Mouse (Mus musculus): Measurements from ENCODE around the gene Cggbp1. TPM values are rescaled to one million over a fixed set of nuclear protein-coding genes. Genes with fewer than 3 reads are reported as not detected.

The Cggbp1 gene
- total RNA-seq, 4 experiments from 2014 or later, result 29.4 to 42.2 (median 38.7) TPM

DNA sequence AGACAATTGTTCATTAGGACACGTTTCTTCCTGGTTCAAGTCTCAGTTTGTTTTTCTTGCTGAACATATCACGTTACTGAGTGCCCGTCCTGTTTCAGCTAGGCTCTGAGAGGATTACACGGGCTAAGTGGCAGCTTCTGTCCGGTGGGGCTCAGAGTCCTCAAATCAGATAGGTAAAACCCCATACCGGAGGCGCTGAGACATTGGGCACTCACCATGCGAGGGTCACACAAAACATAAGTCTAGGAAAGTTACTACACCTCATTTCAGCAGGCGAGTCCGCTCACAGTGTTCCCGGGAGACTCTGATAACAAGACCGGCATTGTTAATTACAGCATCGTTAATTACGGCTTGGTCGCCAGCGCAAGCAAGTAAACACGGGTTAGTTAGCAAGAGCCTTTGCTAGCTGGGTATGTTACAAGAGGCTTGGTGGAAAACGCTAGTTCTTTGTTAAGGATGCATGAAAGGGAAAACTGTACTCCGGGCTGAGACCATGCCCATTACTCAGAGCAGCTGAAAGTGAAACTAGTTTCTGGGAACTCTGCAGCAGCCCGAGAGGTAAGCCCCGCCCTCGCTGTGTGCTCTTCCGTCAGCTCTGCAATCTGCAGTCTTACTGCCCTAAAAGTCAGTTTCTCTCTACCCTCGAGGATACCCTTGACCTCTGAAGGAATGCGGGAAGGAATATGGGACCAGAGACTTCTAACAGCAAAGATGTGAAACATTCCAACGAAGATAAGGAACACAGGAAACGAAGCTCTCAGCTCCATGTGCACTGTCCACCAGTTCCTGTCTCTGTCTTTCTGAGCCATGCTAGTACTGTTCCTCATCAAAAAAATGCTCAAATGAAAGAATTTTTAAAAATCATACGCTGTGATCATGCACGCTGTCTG lies 21.9 kb downstream of the Cggbp1 start:
- peak; percentile 82 for DNase-seq (ENCODE audit: low spot score)

DNA sequence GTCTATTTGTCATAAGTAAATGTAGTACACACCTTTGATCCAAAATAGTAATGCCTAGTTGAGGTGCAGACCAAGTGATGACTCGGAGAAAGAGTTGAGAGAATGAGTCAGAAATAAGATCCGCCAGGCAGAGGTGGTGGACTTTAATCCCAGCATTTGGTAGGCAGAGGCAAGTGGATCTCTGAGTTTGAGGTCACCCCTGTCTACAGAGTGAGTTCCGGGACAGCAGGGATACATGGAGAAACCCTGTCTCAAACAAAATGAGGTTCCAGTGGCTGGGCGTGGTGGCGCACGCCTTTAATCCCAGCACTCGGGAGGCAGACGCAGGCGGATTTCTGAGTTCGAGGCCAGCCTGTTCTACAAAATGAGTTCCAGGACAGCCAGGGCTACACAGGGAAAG lies 23.6 kb downstream of the Cggbp1 start:
- DNase-seq (ENCODE audit: low spot score), result no peak

DNA sequence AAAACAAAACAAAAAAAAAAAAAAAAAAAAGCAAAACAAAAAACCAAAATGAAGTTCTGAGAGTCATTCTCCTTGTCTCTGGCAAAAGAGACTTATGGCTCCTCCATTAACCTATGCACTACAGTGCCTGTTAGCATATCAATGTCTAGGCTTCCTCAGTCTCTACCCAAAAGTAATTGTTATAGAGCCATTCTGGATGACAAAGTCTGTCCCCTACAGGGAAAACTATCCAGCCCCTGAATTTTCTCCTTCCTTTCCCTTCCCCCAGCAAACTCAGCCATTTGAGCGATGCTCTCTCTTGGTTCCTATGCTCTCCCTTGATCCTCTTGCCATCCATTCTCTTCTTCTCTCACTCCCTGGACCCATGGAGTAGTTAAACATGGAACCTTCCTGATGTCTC lies 24.0 kb downstream of the Cggbp1 start:
- no peak for DNase-seq (ENCODE audit: low spot score)

DNA sequence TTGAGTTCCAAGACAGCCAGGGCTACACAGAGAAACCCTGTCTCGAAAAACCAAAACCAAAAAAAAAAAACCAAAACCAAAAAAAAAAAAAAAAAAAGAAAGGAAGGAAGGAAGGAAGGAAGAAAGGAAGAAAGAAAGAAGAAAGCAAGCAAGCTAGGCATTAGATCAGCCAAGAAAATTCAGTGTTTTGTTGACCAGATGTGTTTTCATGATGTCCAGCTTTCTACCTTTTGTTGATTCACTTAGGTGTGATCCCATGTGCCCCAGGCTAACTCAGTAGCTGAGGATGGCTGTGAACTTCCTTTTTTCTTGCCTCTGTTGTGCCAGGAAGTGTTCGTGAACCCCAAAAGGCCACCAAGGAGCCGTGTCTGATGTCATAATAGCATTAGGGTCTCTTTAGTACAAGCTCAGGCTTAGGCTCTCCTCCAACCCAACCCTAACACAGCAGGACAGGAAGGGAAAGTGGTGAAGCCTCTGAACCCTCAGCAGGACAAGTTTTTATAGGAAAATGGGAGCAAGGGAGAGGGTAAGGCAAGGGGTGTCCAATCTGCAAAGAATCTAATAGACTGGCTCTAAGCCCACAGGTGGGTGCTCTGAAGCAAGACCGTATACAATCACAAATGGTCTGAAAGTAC lies 25.0 kb downstream of the Cggbp1 start:
- no peak for DNase-seq (ENCODE audit: low spot score)

GRCm38 (mm10) chr16:64877314-64877713 lies 25.5 kb downstream of the Cggbp1 start:
- no peak for DNase-seq (ENCODE audit: low spot score)

GRCm38 (mm10) chr16:64878611-64879132 lies 26.9 kb downstream of the Cggbp1 start:
- no peak for DNase-seq (ENCODE audit: low spot score)

GRCm38 (mm10) chr16:64879735-64880134 lies 27.9 kb downstream of the Cggbp1 start:
- no peak for DNase-seq (ENCODE audit: low spot score)

DNA sequence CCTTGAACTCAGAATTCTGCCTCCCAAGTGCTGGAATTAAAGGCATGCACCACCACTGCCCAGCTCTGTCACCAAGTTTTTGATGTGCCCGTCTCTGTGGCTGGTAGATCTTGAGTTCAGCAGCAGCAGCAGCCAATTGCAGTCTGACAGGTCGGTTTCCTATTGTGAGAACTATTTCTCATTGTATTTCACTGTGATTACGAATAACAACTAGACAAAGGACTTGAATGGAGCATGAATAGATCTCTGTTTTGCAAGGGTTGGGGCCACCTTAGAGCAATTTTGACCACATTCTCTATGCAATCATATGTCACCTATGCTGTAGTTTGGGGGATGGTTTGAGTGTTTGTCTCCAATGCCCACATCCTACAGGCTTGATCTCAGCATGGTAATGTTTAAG lies 29.2 kb downstream of the Cggbp1 start:
- DNase-seq (ENCODE audit: low spot score), result no peak

GRCm38 (mm10) chr16:64881442-64881841 lies 29.6 kb downstream of the Cggbp1 start:
- no peak for DNase-seq (ENCODE audit: low spot score)

GRCm38 (mm10) chr16:64883896-64884295 lies 32.1 kb downstream of the Cggbp1 start:
- DNase-seq (ENCODE audit: low spot score), result no peak

DNA sequence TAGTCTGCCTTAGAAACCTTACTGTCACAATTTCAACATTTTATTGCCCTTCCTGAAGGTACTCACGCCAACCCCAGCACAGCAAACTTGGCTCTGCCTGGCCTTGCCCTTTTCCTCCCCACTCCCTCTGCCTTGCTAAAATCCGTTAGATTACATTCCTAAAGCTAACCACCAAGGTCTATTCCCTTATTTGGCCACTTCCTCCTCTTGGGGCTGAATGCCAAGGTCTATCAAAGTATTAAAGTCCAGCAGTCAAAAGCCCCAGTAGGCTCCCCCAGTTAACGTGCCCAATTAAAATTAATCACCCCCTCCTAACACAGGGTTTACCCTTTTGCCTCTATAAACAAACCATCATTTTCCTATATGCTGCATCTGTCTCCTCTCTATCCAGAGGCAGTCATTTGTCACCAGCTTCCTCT lies 32.6 kb downstream of the Cggbp1 start:
- DNase-seq (ENCODE audit: low spot score), result no peak

GRCm38 (mm10) chr16:64885142-64885541 lies 33.3 kb downstream of the Cggbp1 start:
- DNase-seq (ENCODE audit: low spot score), result no peak

GRCm38 (mm10) chr16:64885547-64885946 lies 33.8 kb downstream of the Cggbp1 start:
- no peak for DNase-seq (ENCODE audit: low spot score)

GRCm38 (mm10) chr16:64889496-64889895 lies 37.7 kb downstream of the Cggbp1 start:
- DNase-seq (ENCODE audit: low spot score), result no peak

- DNase-seq (ENCODE audit: low spot score), result no peak
These were observed 47.3 kb downstream of the Cggbp1 start for GRCm38 (mm10) chr16:64899084-64899483.

GRCm38 (mm10) chr16:64903328-64903727 lies 51.5 kb downstream of the Cggbp1 start:
- no peak for DNase-seq (ENCODE audit: low spot score)

DNA sequence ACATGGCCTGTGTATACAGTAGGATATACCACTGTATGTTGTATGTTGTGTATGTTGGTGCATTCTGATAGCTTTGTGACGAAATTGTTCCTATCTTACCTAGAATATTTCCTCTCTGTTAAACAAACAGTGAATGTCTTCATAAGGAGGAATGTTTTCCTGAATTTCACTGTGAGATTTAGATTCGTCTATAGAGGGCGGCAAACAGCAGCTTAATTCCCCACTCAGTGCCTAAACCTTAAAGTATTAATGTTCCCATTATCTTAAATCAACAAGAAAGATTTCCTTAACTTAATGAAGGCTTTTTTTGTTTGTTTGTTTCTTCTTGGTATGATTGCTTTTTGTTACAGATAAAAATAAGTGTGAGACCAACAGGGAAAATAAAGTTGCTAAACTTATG lies 55.3 kb downstream of the Cggbp1 start:
- DNase-seq (ENCODE audit: low spot score), result peak; percentile 7

DNA sequence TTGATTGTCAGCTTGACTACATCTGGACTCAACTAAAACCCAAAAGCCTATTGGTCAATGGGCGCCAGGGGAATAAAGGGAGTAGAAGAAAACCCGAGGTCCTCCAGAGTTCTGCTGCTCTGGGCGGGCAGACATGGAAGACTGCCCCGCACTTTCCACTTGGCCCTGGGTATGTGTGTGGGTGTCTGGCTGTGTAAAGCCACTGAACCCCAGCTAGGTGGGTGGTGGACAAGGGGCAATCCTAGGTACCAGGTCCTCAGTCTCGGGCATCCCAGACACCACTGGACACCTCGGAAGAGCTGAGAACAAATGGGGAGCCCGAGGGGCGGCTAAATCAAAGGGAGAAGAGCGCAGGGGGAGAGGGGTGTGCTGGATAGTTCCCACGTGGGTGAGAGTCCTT lies 57.0 kb downstream of the Cggbp1 start:
- DNase-seq (ENCODE audit: low spot score), result no peak

Other genes starting within 250 kb of the Cggbp1 start
- gene Csnka2ip, start 249.6 kb upstream of the Cggbp1 start, total RNA-seq (2022), result not detected
- 10 to 100 TPM; 20.6 to 25.9 (median 23.7) TPM for gene 4930453N24Rik, start 80.8 kb upstream of the Cggbp1 start, total RNA-seq (2022)
- gene Zfp654, start 344 bp upstream of the Cggbp1 start, total RNA-seq (2022), result 10 to 100 TPM in 1 of 4 experiments, 1 to 10 TPM in 3; 8.8 to 10.0 (median 9.6) TPM